Mouse (Mus musculus): ENCODE data around the gene Kif18b.
A peak's percentile ranks its signal among the peaks of the same experiment; 100 is the strongest.

Kif18b gene

GRCm38 (mm10) chr11:102937529-102938182 is 12.7 kb upstream of the Kif18b start:
- DNase-seq, result no peak

GRCm38 (mm10) chr11:102936272-102936671 is 11.3 kb upstream of the Kif18b start:
- DNase-seq, result peak; percentile 24 to 38

- no peak for DNase-seq
Observed at GRCm38 (mm10) chr11:102930672-102931071, 5.7 kb upstream of the Kif18b start.

- DNase-seq, result no peak
Observed at GRCm38 (mm10) chr11:102925351-102925717, 410 bp upstream of the Kif18b start.

GRCm38 (mm10) chr11:102921491-102921890 is 3.4 kb downstream of the Kif18b start:
- no peak for DNase-seq

GRCm38 (mm10) chr11:102918077-102918476 is 6.8 kb downstream of the Kif18b start:
- DNase-seq, result no peak

GRCm38 (mm10) chr11:102915380-102915779 is 9.5 kb downstream of the Kif18b start:
- no peak for DNase-seq

GRCm38 (mm10) chr11:102911376-102911775 is 13.5 kb downstream of the Kif18b start:
- no peak for DNase-seq

- DNase-seq, result no peak
Observed at GRCm38 (mm10) chr11:102903654-102904053, 21.3 kb downstream of the Kif18b start.

GRCm38 (mm10) chr11:102902107-102902506 is 22.8 kb downstream of the Kif18b start:
- no peak for DNase-seq

- DNase-seq, result no peak
Observed at GRCm38 (mm10) chr11:102901199-102901598, 23.7 kb downstream of the Kif18b start.

GRCm38 (mm10) chr11:102900763-102901162 is 24.2 kb downstream of the Kif18b start, which contains the start of gene Gfap:
Gene Gfap (minus strand): TSS chr11:102900912.
- DNase-seq, result peak; percentile 92

- no peak for DNase-seq
Observed at GRCm38 (mm10) chr11:102898408-102898807, 26.5 kb downstream of the Kif18b start.

- DNase-seq, result no peak
Observed at GRCm38 (mm10) chr11:102896641-102897040, 28.3 kb downstream of the Kif18b start.

GRCm38 (mm10) chr11:102895779-102896178 is 29.1 kb downstream of the Kif18b start:
- DNase-seq, result no peak

GRCm38 (mm10) chr11:102894716-102895115 is 30.2 kb downstream of the Kif18b start:
- DNase-seq, result no peak

GRCm38 (mm10) chr11:102893015-102893651 is 31.8 kb downstream of the Kif18b start:
- peak; percentile 80 to 90 for DNase-seq

- DNase-seq, result peak in 1 of 2 experiments; percentile 26
Observed at GRCm38 (mm10) chr11:102890096-102890495, 34.8 kb downstream of the Kif18b start.

- DNase-seq, result no peak
Observed at GRCm38 (mm10) chr11:102888135-102888534, 36.8 kb downstream of the Kif18b start.

- DNase-seq, result no peak
Observed at GRCm38 (mm10) chr11:102887433-102887832, 37.5 kb downstream of the Kif18b start.

- no peak for DNase-seq
Observed at GRCm38 (mm10) chr11:102884616-102885219, 40.2 kb downstream of the Kif18b start, which contains the start of gene Fam187a. Gene Fam187a (plus strand): TSS chr11:102885169.

GRCm38 (mm10) chr11:102881314-102882198 is 43.4 kb downstream of the Kif18b start:
- peak in 1 of 2 experiments; percentile 15 for DNase-seq
